Mouse (Mus musculus): Measurements from ENCODE around the gene Ubxn1.

DNA sequence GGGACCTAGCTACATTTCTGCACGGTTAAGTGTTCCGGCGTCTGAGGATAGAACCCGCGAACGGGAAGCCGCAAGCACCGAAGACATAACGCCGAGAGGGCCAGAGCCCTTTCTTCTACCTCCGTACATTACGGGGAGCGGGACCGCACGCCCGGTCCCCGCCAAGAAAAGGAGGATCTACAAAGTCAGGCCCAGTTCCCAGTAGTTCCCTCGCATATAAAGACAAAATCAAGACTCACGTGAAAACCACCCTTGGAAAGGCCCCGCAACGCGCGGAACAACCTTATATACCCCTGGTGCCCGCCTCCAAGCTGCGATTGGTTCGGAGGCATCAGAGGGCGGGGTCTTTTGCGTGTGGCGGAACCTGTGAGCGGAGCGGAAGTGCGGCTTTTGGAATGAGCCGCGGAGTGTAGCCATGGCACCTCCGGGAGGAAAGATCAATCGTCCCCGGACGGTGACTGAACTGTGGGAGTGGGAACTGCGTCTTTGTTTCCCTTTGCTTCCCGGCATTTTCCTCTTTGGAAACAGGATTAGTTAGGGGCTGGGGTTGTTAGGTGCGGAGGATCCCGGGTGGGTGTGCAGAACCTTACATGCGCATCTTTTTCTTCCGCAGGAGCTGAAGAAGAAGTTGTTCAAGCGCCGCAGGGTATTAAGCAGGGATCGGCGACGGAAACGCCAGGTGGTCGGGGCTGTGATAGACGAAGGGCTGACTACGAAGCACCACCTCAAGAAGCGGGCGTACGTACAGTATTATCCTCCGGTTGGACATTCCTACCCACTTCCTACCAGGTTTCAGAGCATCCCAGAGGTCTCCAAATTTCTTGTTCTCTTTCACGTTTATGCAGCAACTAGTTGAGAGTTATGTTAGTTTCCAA lies 17.5 kb downstream of the Ubxn1 start, which contains the start of the genes 1810009A15Rik and Gm49416:
- TF ChIP-seq POLR2AphosphoS5 (IDR thresholded peaks at IDR 0.05; ENCODE audit: insufficient replicate concordance, low read depth, low read length) (0 out of 2 replicates have a peak, but pooled peaks have one; percentile 64), GATA1 (IDR thresholded peaks at IDR 0.05; ENCODE audit: borderline replicate concordance, low read length) (no peak), CTCF (IDR thresholded peaks at IDR 0.05; ENCODE audit: low read depth, low read length) (no peak)
